Mouse (Mus musculus) heart, postnatal 14 days (tissue): ENCODE data around the gene Arhgef6. TPM values are rescaled to one million over a fixed set of nuclear protein-coding genes. Genes with fewer than 3 reads are reported as not detected.
A peak's percentile ranks its signal among the peaks of the same experiment; 100 is the strongest.

ENCODE experiments used
- DNase-seq, 2 experiments: peaks; one replicate each; pipeline ENCODE4 v3.0.0; 2021 to 2022
- intact Hi-C: fragments of 180-260 bp; cut with DNase I; formaldehyde crosslinking; loops from one replicate; pipeline ENCODE4 v1.15.1; 2025
- total RNA-seq, 2 experiments: library from RNA; stranded (reverse); gene quantifications; 2 replicates each; pipeline ENCODE4 v1.2.3; 2021

Arhgef6 gene
- total RNA-seq, 2 experiments from 2014 or later, result 50.7 to 63.4 TPM

- no peak for DNase-seq
- intact Hi-C loops, result no loop called here
These were observed 31.8 kb downstream of the Arhgef6 start for GRCm38 (mm10) chrX:57306747-57307146.

GRCm38 (mm10) chrX:57304784-57305287, 33.7 kb downstream of the Arhgef6 start:
- intact Hi-C loops, result no loop called here
- DNase-seq, result no peak

GRCm38 (mm10) chrX:57303188-57303878, 35.2 kb downstream of the Arhgef6 start:
- no peak for DNase-seq
- intact Hi-C loops, result no loop called here

- DNase-seq, result no peak
- intact Hi-C loops, result no loop called here
These were observed 39.6 kb downstream of the Arhgef6 start for GRCm38 (mm10) chrX:57298946-57299345.

- intact Hi-C loops, result loop anchor here (10.0 kb wide), 1 partner anchor 96 kb away; no protein-coding TSS in a partner anchor
- no peak for DNase-seq
These were observed 50.1 kb downstream of the Arhgef6 start for GRCm38 (mm10) chrX:57288458-57288857.

GRCm38 (mm10) chrX:57286281-57286680, 52.2 kb downstream of the Arhgef6 start:
- no peak for DNase-seq
- intact Hi-C loops, result loop anchor here (10.0 kb wide), 1 partner anchor 99 kb away; no protein-coding TSS in a partner anchor

- DNase-seq, result no peak
- intact Hi-C loops, result loop anchor here (10.0 kb wide), 1 partner anchor 103 kb away; no protein-coding TSS in a partner anchor
These were observed 56.3 kb downstream of the Arhgef6 start for GRCm38 (mm10) chrX:57282184-57282583.

- intact Hi-C loops, result no loop called here
- peak; percentile 32 to 60 for DNase-seq
These were observed 60.8 kb downstream of the Arhgef6 start for GRCm38 (mm10) chrX:57277560-57278335.

GRCm38 (mm10) chrX:57263515-57263914, 75.0 kb downstream of the Arhgef6 start:
- no peak for DNase-seq

GRCm38 (mm10) chrX:57260744-57261143, 77.8 kb downstream of the Arhgef6 start:
- intact Hi-C loops, result no loop called here
- DNase-seq, result no peak

More at GRCm38 (mm10) chrX:57263515-57263914, 75.0 kb downstream of the Arhgef6 start:
- intact Hi-C loops, result no loop called here

- no peak for DNase-seq
- intact Hi-C loops, result loop anchor here (5.0 kb wide), 1 partner anchor 74 kb away; no protein-coding TSS in a partner anchor
These were observed 85.0 kb downstream of the Arhgef6 start for GRCm38 (mm10) chrX:57253329-57254055.

- DNase-seq, result no peak
- intact Hi-C loops, result loop anchor here (10.0 kb wide), 1 partner anchor 184 kb away; the partner anchor contains the start of gene Htatsf1
These were observed 100.0 kb downstream of the Arhgef6 start for GRCm38 (mm10) chrX:57238572-57238971.

GRCm38 (mm10) chrX:57235982-57236381, 102.5 kb downstream of the Arhgef6 start:
- intact Hi-C loops, result loop anchor here (10.0 kb wide), 1 partner anchor 181 kb away; the partner anchor contains the start of gene Htatsf1
- DNase-seq, result peak in 1 of 2 experiments; percentile 5

- no peak for DNase-seq
- intact Hi-C loops, result loop anchor here (10.0 kb wide), 1 partner anchor 179 kb away; the partner anchor contains the start of gene Htatsf1
These were observed 104.9 kb downstream of the Arhgef6 start for GRCm38 (mm10) chrX:57233596-57233995.

- DNase-seq, result no peak
- intact Hi-C loops, result no loop called here
These were observed 110.4 kb downstream of the Arhgef6 start for GRCm38 (mm10) chrX:57228178-57228577.

GRCm38 (mm10) chrX:57223301-57223700, 115.2 kb downstream of the Arhgef6 start:
- intact Hi-C loops, result no loop called here
- peak; percentile 1 to 2 for DNase-seq

- intact Hi-C loops, result no loop called here
- DNase-seq, result no peak
These were observed 116.6 kb downstream of the Arhgef6 start for GRCm38 (mm10) chrX:57221881-57222280.

GRCm38 (mm10) chrX:57219563-57219962, 119.0 kb downstream of the Arhgef6 start:
- no peak for DNase-seq
- intact Hi-C loops, result no loop called here

GRCm38 (mm10) chrX:57216271-57216670, 122.3 kb downstream of the Arhgef6 start:
- no peak for DNase-seq
- intact Hi-C loops, result no loop called here

GRCm38 (mm10) chrX:57215495-57215894, 123.0 kb downstream of the Arhgef6 start:
- DNase-seq, result no peak
- intact Hi-C loops, result no loop called here
